In genomic region chr1:161142531-161143159, GRCm38 (mm10) we compare ENCODE assay signal across 8 mouse cellular contexts. TPM values are rescaled to one million over a fixed set of nuclear protein-coding genes. Genes with fewer than 3 reads are reported as not detected.
A peak's percentile ranks its signal among the peaks of the same experiment; 100 is the strongest.
DNase-seq lines count a peak whose midpoint lies in the region; ATAC-seq lines count a peak whose summit lies in the region.

Gene Ankrd45 (plus strand): TSS chr1:161142691.

- peak within 1 kb of the TSS; percentile 59 for H3K4me3 ChIP-seq in heart, embryonic 12.5 days
- H3K4me3 ChIP-seq in kidney, embryonic 16.5 days (ENCODE audit: low read length), result peak within 1 kb of the TSS; percentile 53
- peak within 1 kb of the TSS; percentile 40 for H3K4me3 ChIP-seq in limb, embryonic 15.5 days

- no peak within 1 kb of the TSS for H3K27ac ChIP-seq in heart, embryonic 12.5 days (ENCODE audit: poor library complexity, severe bottlenecking)
- no peak within 1 kb of the TSS for H3K27ac ChIP-seq in kidney, embryonic 16.5 days (ENCODE audit: low read length)
- H3K27ac ChIP-seq in limb, embryonic 15.5 days, result no peak within 1 kb of the TSS

- no peaks in the 10 kb centered on the region for H3K36me3 ChIP-seq in heart, embryonic 12.5 days
- H3K36me3 ChIP-seq in kidney, embryonic 16.5 days (ENCODE audit: insufficient read depth, low read length), result no peaks in the 10 kb centered on the region
- H3K36me3 ChIP-seq in limb, embryonic 15.5 days, result no peaks in the 10 kb centered on the region

- peaks cover 4% of the 10 kb centered on the region; the same call in 1 of the 2 replicates for H3K27me3 ChIP-seq in heart, embryonic 12.5 days (replicated peaks)
- H3K27me3 ChIP-seq in kidney, embryonic 16.5 days (ENCODE audit: insufficient read depth, low read length), result no peaks in the 10 kb centered on the region
- H3K27me3 ChIP-seq in limb, embryonic 15.5 days, result no peaks in the 10 kb centered on the region

- WGBS in heart, embryonic 12.5 days, result 7% methylated on average over 33 of the region's 33 CpGs
- WGBS in kidney, embryonic 16.5 days, result 3% methylated on average over 33 of the region's 33 CpGs
- 7% methylated on average over 33 of the region's 33 CpGs for WGBS in limb, embryonic 15.5 days

- H3K4me2 ChIP-seq in heart, embryonic 12.5 days, result peak within 1 kb of the TSS; percentile 95
- peak within 1 kb of the TSS; percentile 83 for H3K4me2 ChIP-seq in kidney, embryonic 16.5 days (replicated peaks; ENCODE audit: low read depth, low read length)
- peak within 1 kb of the TSS; percentile 75 for H3K4me2 ChIP-seq in limb, embryonic 15.5 days

- intact Hi-C loops in heart, postnatal 25 days (cut with DNase I), result no loop called here

- H3K4me1 ChIP-seq in heart, embryonic 12.5 days (replicated peaks), result peaks cover 5% of the 10 kb centered on the region
- 0 out of 2 replicates have a peak, but pooled peaks cover 5% of the 10 kb centered on the region for H3K4me1 ChIP-seq in kidney, embryonic 16.5 days (ENCODE audit: insufficient read depth, low read length)
- H3K4me1 ChIP-seq in limb, embryonic 15.5 days, result peaks cover 5% of the 10 kb centered on the region

- DNase-seq in heart, adult 11 months, result peak; percentile 86
- DNase-seq in heart, postnatal 25 days (ENCODE audit: low spot score), result no peak
- peak; percentile 76 for DNase-seq in embryo, embryonic 10.5 days (ENCODE audit: low spot score)
- peak; percentile 71 for DNase-seq in neural tube, embryonic 10.5 days (ENCODE audit: extremely low spot score, low spot score)
- peak; percentile 16 to 37 for DNase-seq in thymus, postnatal 10 days (ENCODE audit: low spot score in 2 of 2)

- H3K9ac ChIP-seq in heart, embryonic 12.5 days, result peak within 1 kb of the TSS; percentile 72
- peak within 1 kb of the TSS; percentile 64 for H3K9ac ChIP-seq in kidney, embryonic 16.5 days (replicated peaks; ENCODE audit: low read length)
- peak within 1 kb of the TSS; percentile 18 for H3K9ac ChIP-seq in limb, embryonic 15.5 days

- no peaks in the 10 kb centered on the region for H3K9me3 ChIP-seq in heart, embryonic 12.5 days (replicated peaks)
- no peaks in the 10 kb centered on the region for H3K9me3 ChIP-seq in kidney, embryonic 16.5 days (ENCODE audit: low read length)
- H3K9me3 ChIP-seq in limb, embryonic 15.5 days, result no peaks in the 10 kb centered on the region

- peak; percentile 73; the same call in 1 of the 2 replicates for ATAC-seq in heart, embryonic 12.5 days (ENCODE audit: insufficient number of reproducible peaks, low FRiP score)
- ATAC-seq in kidney, embryonic 16.5 days (ENCODE audit: low FRiP score, low TSS enrichment), result peak; percentile 97
- peak; percentile 35; the same call in 1 of the 2 replicates for ATAC-seq in limb, embryonic 15.5 days (ENCODE audit: insufficient number of reproducible peaks, low FRiP score, low TSS enrichment, low read depth)

RNA-seq across cellular contexts. Expression of gene Ankrd45, which starts in this region (rescaled TPM):
- total RNA-seq in heart, postnatal 25 days (2021), result 1 to 10 TPM; 1.4 to 1.8 TPM
- polyA plus RNA-seq in heart, embryonic 12.5 days (2016; fragmentation: Nextera tagmentation; extraction: Ambion mirVana), result 3.4 and 4.0 TPM in 2 replicates
- 4.9 and 5.3 TPM in 2 replicates for polyA plus RNA-seq in kidney, embryonic 16.5 days (2015; fragmentation: Nextera tagmentation; extraction: Ambion mirVana)
- polyA plus RNA-seq in limb, embryonic 15.5 days (2015; fragmentation: Nextera tagmentation; extraction: Ambion mirVana), result 0.70 and 1.7 TPM in 2 replicates

Comparison
In these comparisons a context has a peak if more than half of its experiments do, and no peak if none do; other contexts are left out.
1. ATAC-seq: peak in every context shown above with its lines; median percentile 97 in kidney, embryonic 16.5 days; 73 in heart, embryonic 12.5 days; 35 in limb, embryonic 15.5 days.
2. H3K9ac ChIP-seq: peak in every context shown above with its lines; median percentile 72 in heart, embryonic 12.5 days; 64 in kidney, embryonic 16.5 days; 18 in limb, embryonic 15.5 days.